9 mouse cellular contexts compared by ENCODE assay signal in the genomic region with DNA sequence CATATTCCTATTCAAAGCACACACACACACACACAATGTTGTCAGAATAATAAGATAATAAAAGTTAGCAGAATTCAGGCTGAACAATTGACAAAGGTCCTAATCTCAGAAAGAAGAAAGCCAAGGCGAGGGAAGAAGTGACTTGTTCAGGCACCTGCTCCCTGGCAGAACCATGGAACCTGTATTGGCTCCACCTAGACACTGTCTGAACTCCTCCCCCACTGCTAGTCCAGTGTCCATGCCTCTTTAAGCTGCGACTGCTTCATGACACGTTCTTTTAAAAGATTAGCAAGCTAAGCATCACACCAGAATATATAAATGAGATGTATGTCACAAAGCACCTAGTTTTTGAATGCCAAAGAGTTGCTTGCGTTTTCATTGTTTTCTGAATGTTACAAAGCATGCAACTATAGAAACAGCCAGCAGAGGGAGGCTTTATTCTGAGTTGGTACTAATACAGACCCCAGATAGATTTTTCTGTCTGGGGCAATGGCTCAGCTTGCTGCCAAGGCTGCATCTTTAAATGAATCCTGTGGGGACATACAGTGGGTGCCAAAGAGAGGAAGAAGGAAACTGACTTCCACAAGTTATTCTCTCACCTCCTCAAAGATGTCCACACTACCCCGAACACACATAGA. TPM values are rescaled to one million over a fixed set of nuclear protein-coding genes. Genes with fewer than 3 reads are reported as not detected.
DNase-seq lines count a peak whose midpoint lies in the region; ATAC-seq lines count a peak whose summit lies in the region.
"Had no signal": no experiment of that assay in that cellular context is flagged by ENCODE, and none has a peak within 500 bp of the region (broad histone marks: within the 10 kb centered on the region; RNA-seq: fewer than 3 reads in every experiment).

No protein-coding gene starts in this region.

- H3K4me1 ChIP-seq in midbrain, embryonic 13.5 days (replicated peaks), result peaks cover 17% of the 10 kb centered on the region
- H3K4me1 ChIP-seq: liver, embryonic 15.5 days had no signal

- no peak overlapping the region for H3K27ac ChIP-seq in midbrain, embryonic 13.5 days
- H3K27ac ChIP-seq: liver, embryonic 15.5 days had no signal

- H3K36me3 ChIP-seq in midbrain, embryonic 13.5 days, result no peaks in the 10 kb centered on the region
- H3K36me3 ChIP-seq: liver, embryonic 15.5 days had no signal

- H3K27me3 ChIP-seq in midbrain, embryonic 13.5 days, result no peaks in the 10 kb centered on the region
- H3K27me3 ChIP-seq: liver, embryonic 15.5 days had no signal

- intact Hi-C loops in heart, postnatal 10 days (cut with DNase I), result loop anchor here (1.0 to 5.0 kb wide), 3 partner anchors 39 to 372 kb away; no protein-coding TSS in a partner anchor

- DNase-seq in cerebellum, adult 18-20 months, result peak; percentile 8 to 22
- no peak for DNase-seq in cerebellum, adult 11 months
- peak; percentile 15 for DNase-seq in thymus, postnatal 0 days (ENCODE audit: low spot score)
- no peak for DNase-seq in thymus, adult 18-20 months
- DNase-seq in heart, postnatal 10 days, result peak; percentile 60 to 71
- peak; percentile 6 for DNase-seq in large intestine, adult 2 months (ENCODE audit: low read depth, low spot score)
- DNase-seq in spleen, postnatal 10 days (ENCODE audit: low spot score in 2 of 2), result no peak

- H3K4me3 ChIP-seq in midbrain, embryonic 13.5 days (replicated peaks), result no peak overlapping the region
- H3K4me3 ChIP-seq: liver, embryonic 15.5 days had no signal

- no peak overlapping the region; the same call in 1 of the 2 replicates for H3K4me2 ChIP-seq in midbrain, embryonic 13.5 days (replicated peaks)
- H3K4me2 ChIP-seq: liver, embryonic 15.5 days had no signal

- 25% methylated on average over 5 of the region's 5 CpGs for WGBS in large intestine, adult 2 months
- WGBS in midbrain, embryonic 13.5 days, result 29% methylated on average over 5 of the region's 5 CpGs

- H3K9me3 ChIP-seq in midbrain, embryonic 13.5 days, result no peaks in the 10 kb centered on the region
- H3K9me3 ChIP-seq: liver, embryonic 15.5 days had no signal

- H3K9ac ChIP-seq in midbrain, embryonic 13.5 days (replicated peaks), result no peak overlapping the region
- H3K9ac ChIP-seq: liver, embryonic 15.5 days had no signal

- ATAC-seq in midbrain, embryonic 13.5 days, result peak; percentile 87

RNA-seq across cellular contexts. Expression of a gene that starts 59.4 kb away (rescaled TPM):
- polyA plus RNA-seq in thymus, postnatal 0 days (2015; fragmentation: Nextera tagmentation; extraction: Ambion mirVana), result 0.87 and 1.1 TPM in 2 replicates
- 100 to 1,000 TPM; 118 to 144 TPM for total RNA-seq in heart, postnatal 10 days (2021)
- polyA plus RNA-seq in large intestine, adult 2 months (2012; rRNA removed), result 2.9 and 3.3 TPM in 2 replicates
- 14.6 and 14.7 TPM in 2 replicates for polyA plus RNA-seq in midbrain, embryonic 13.5 days (2015; fragmentation: Nextera tagmentation; extraction: Ambion mirVana)

Comparison
In these comparisons a context has a peak if more than half of its experiments do, and no peak if none do; other contexts are left out.
1. DNase-seq: peak in cerebellum, adult 18-20 months (2 of 2), thymus, postnatal 0 days (single experiment), heart, postnatal 10 days (2 of 2) and large intestine, adult 2 months (single experiment); none in cerebellum, adult 11 months (single experiment), thymus, adult 18-20 months (0 of 2) and spleen, postnatal 10 days (0 of 2).